Mouse (Mus musculus): Measurements from ENCODE around the gene Dzip1. TPM values are rescaled to one million over a fixed set of nuclear protein-coding genes. Genes with fewer than 3 reads are reported as not detected.

The Dzip1 gene
- 1 to 10 TPM; 2.1 to 3.3 TPM for total RNA-seq (2021)
- long read RNA-seq, experiment 1, partial matches to known transcripts = 1 of 2 reads
- long read RNA-seq, experiment 1, other reads (novel, unspliced or antisense) = 1 of 2 reads
- long read RNA-seq, experiment 2 = 0 reads

GRCm38 (mm10) chr14:118924673-118925615 lies at the start of gene Dzip1:
Gene Dzip1, minus strand, starts transcription at chr14:118925460.
- peak; percentile 64 to 79 for DNase-seq

GRCm38 (mm10) chr14:118972268-118972667 lies 47.0 kb upstream of the Dzip1 start:
- DNase-seq = no peak

GRCm38 (mm10) chr14:118967646-118968045 lies 42.4 kb upstream of the Dzip1 start:
- DNase-seq = no peak

GRCm38 (mm10) chr14:118965356-118966000 lies 40.2 kb upstream of the Dzip1 start:
- no peak for DNase-seq

GRCm38 (mm10) chr14:118958010-118958409 lies 32.8 kb upstream of the Dzip1 start:
- DNase-seq = no peak

- peak; percentile 36 to 64 for DNase-seq
Observed at GRCm38 (mm10) chr14:118951912-118952583, 26.8 kb upstream of the Dzip1 start.

- no peak for DNase-seq
Observed at GRCm38 (mm10) chr14:118948841-118949240, 23.6 kb upstream of the Dzip1 start.

GRCm38 (mm10) chr14:118944702-118945101 lies 19.4 kb upstream of the Dzip1 start:
- DNase-seq = no peak

GRCm38 (mm10) chr14:118942076-118942475 lies 16.8 kb upstream of the Dzip1 start:
- peak in 1 of 2 experiments; percentile 10 for DNase-seq

- DNase-seq = no peak
Observed at GRCm38 (mm10) chr14:118940796-118941495, 15.7 kb upstream of the Dzip1 start.

- DNase-seq = peak; percentile 45 to 53
Observed at GRCm38 (mm10) chr14:118938551-118938950, 13.3 kb upstream of the Dzip1 start.

- DNase-seq = peak; percentile 99 to 100
Observed at GRCm38 (mm10) chr14:118937533-118938492, 12.6 kb upstream of the Dzip1 start, which contains the start of gene Dnajc3. Gene Dnajc3, plus strand, starts transcription at chr14:118937976.

- DNase-seq = no peak
Observed at GRCm38 (mm10) chr14:118936952-118937351, 11.7 kb upstream of the Dzip1 start.

GRCm38 (mm10) chr14:118936236-118936635 lies 11.0 kb upstream of the Dzip1 start:
- no peak for DNase-seq

- DNase-seq = no peak
Observed at GRCm38 (mm10) chr14:118934686-118935085, 9.4 kb upstream of the Dzip1 start.

- DNase-seq = no peak
Observed at GRCm38 (mm10) chr14:118932956-118933355, 7.7 kb upstream of the Dzip1 start.

- DNase-seq = no peak
Observed at GRCm38 (mm10) chr14:118931181-118931580, 5.9 kb upstream of the Dzip1 start.

- DNase-seq = no peak
Observed at GRCm38 (mm10) chr14:118930777-118931176, 5.5 kb upstream of the Dzip1 start.

GRCm38 (mm10) chr14:118929779-118930178 lies 4.5 kb upstream of the Dzip1 start:
- DNase-seq = no peak

GRCm38 (mm10) chr14:118928565-118928964 lies 3.3 kb upstream of the Dzip1 start:
- DNase-seq = no peak

Data from heart, adult 18-20 months (tissue).